8 mouse cellular contexts compared by ENCODE assay signal in genomic region chr4:150937293-150938062, GRCm38 (mm10). TPM values are rescaled to one million over a fixed set of nuclear protein-coding genes. Genes with fewer than 3 reads are reported as not detected.
DNase-seq lines count a peak whose midpoint lies in the region; ATAC-seq and TF ChIP-seq lines count a peak whose summit lies in the region.

No protein-coding gene starts in this region.

- TF ChIP-seq POLR2A in MEL (IDR thresholded peaks at IDR 0.05; ENCODE audit: control insufficient read depth in 1 of 2, insufficient read depth in 1 of 2, low read depth in 1 of 2, low read length in 2 of 2, poor library complexity in 1 of 2) = no peak; a peak in 1 of 4 replicates
- TF ChIP-seq POLR2A in brain, embryonic 14.5 days (IDR thresholded peaks at IDR 0.05; ENCODE audit: borderline replicate concordance, extremely low read depth, insufficient read depth, insufficient read length, poor library complexity, severe bottlenecking) = no peak

- peaks cover 0 to 20% of the 10 kb centered on the region in 2 experiments; a peak in 2 of 4 replicates for H3K4me1 ChIP-seq in MEL (ENCODE audit: control insufficient read depth in 1 of 2, insufficient read depth in 2 of 2, low read length in 2 of 2)
- no peaks in the 10 kb centered on the region for H3K4me1 ChIP-seq in hindbrain, embryonic 16.5 days (ENCODE audit: control insufficient read depth, insufficient read depth, low read depth, low read length)
- H3K4me1 ChIP-seq in liver, postnatal 0 days (ENCODE audit: insufficient read depth) = 0 out of 2 replicates have a peak, but pooled peaks cover 3% of the 10 kb centered on the region
- no peaks in the 10 kb centered on the region for H3K4me1 ChIP-seq in forebrain, embryonic 15.5 days

- H3K79me2 ChIP-seq in MEL (ENCODE audit: control insufficient read depth, insufficient read depth, low read length, poor library complexity) = no peaks in the 10 kb centered on the region

- no peak for ATAC-seq in hindbrain, embryonic 16.5 days
- ATAC-seq in liver, postnatal 0 days = no peak
- no peak for ATAC-seq in forebrain, embryonic 15.5 days (replicated peaks)

- peak overlapping the region; percentile 49 to 57; a peak in 3 of 4 replicates for H3K4me3 ChIP-seq in MEL (ENCODE audit: control insufficient read depth in 1 of 2, insufficient read depth in 1 of 2, low read depth in 2 of 2, low read length in 2 of 2)
- no peak overlapping the region for H3K4me3 ChIP-seq in hindbrain, embryonic 16.5 days (ENCODE audit: low read length)
- no peak overlapping the region for H3K4me3 ChIP-seq in liver, postnatal 0 days (ENCODE audit: low read depth, low read length)
- no peak overlapping the region for H3K4me3 ChIP-seq in forebrain, embryonic 15.5 days

- H3K4me2 ChIP-seq in hindbrain, embryonic 16.5 days (ENCODE audit: low read length) = peak overlapping the region; percentile 36
- H3K4me2 ChIP-seq in liver, postnatal 0 days (ENCODE audit: low read depth, low read length) = peak overlapping the region; percentile 9; the same call in 1 of the 2 replicates
- H3K4me2 ChIP-seq in forebrain, embryonic 15.5 days (replicated peaks) = no peak overlapping the region

- TF ChIP-seq RAD21 in MEL (IDR thresholded peaks at IDR 0.05; ENCODE audit: low read depth, low read length) = no peak

- WGBS in hindbrain, embryonic 16.5 days = 88% methylated on average over 16 of the region's 16 CpGs
- 75% methylated on average over 16 of the region's 16 CpGs for WGBS in liver, postnatal 0 days (ENCODE audit: insufficient replicate concordance)
- WGBS in forebrain, embryonic 15.5 days = 84% methylated on average over 16 of the region's 16 CpGs

- H3K9me3 ChIP-seq in MEL (replicated peaks; ENCODE audit: insufficient read depth, low read length) = no peaks in the 10 kb centered on the region
- no peaks in the 10 kb centered on the region for H3K9me3 ChIP-seq in hindbrain, embryonic 16.5 days (ENCODE audit: control insufficient read depth, low read length)
- H3K9me3 ChIP-seq in liver, postnatal 0 days (ENCODE audit: low read length) = no peaks in the 10 kb centered on the region
- H3K9me3 ChIP-seq in forebrain, embryonic 15.5 days = no peaks in the 10 kb centered on the region

- TF ChIP-seq EP300 in MEL (IDR thresholded peaks at IDR 0.05; ENCODE audit: low read depth in 1 of 2, low read length in 2 of 2) = no peak
- TF ChIP-seq EP300 in liver, postnatal 0 days (IDR thresholded peaks at IDR 0.05; ENCODE audit: low read depth) = no peak

- TF ChIP-seq CTCF in MEL (IDR thresholded peaks at IDR 0.05 in 2 of 3, conservative IDR thresholded peaks at IDR 0.05 in 1 of 3; ENCODE audit: control insufficient read depth in 1 of 3, insufficient read depth in 1 of 3, low read depth in 2 of 3, low read length in 3 of 3, poor library complexity in 1 of 3, severe bottlenecking in 1 of 3) = no peak
- no peak for TF ChIP-seq CTCF in brain, embryonic 14.5 days (IDR thresholded peaks at IDR 0.05; ENCODE audit: borderline replicate concordance, extremely low read depth, insufficient read depth, insufficient read length)
- TF ChIP-seq CTCF in liver, postnatal 0 days (IDR thresholded peaks at IDR 0.05; ENCODE audit: low read depth) = no peak

- H3K9ac ChIP-seq in MEL (ENCODE audit: control insufficient read depth, low read depth, low read length, poor library complexity, severe bottlenecking) = peak overlapping the region; percentile 59
- no peak overlapping the region; the same call in 1 of the 2 replicates for H3K9ac ChIP-seq in hindbrain, embryonic 16.5 days (ENCODE audit: low read depth, low read length)
- no peak overlapping the region for H3K9ac ChIP-seq in liver, postnatal 0 days (replicated peaks)
- H3K9ac ChIP-seq in forebrain, embryonic 15.5 days (replicated peaks) = no peak overlapping the region

- peak; percentile 43 for DNase-seq in kidney, postnatal 10 days
- DNase-seq in kidney, adult 9 months = no peak
- peak; percentile 65 for DNase-seq in MEL (ENCODE audit: low read depth, low spot score)
- DNase-seq in brain, embryonic 14.5 days (ENCODE audit: low read depth) = peak; percentile 38
- DNase-seq in liver, postnatal 0 days = no peak
- DNase-seq in yolk sac, embryonic 10.5 days (ENCODE audit: low spot score) = no peak

- peaks cover 5 to 7% of the 10 kb centered on the region in 2 experiments for H3K27me3 ChIP-seq in MEL (ENCODE audit: control insufficient read depth in 1 of 2, insufficient read depth in 2 of 2, low read length in 2 of 2)
- no peaks in the 10 kb centered on the region for H3K27me3 ChIP-seq in hindbrain, embryonic 16.5 days (replicated peaks; ENCODE audit: control insufficient read depth, insufficient read depth, low read length)
- no peaks in the 10 kb centered on the region for H3K27me3 ChIP-seq in liver, postnatal 0 days (ENCODE audit: insufficient read depth, low read length)
- no peaks in the 10 kb centered on the region for H3K27me3 ChIP-seq in forebrain, embryonic 15.5 days

- no peaks in the 10 kb centered on the region; a peak in 1 of 4 replicates for H3K36me3 ChIP-seq in MEL (ENCODE audit: control insufficient read depth in 1 of 2, insufficient read depth in 2 of 2, low read length in 2 of 2)
- no peaks in the 10 kb centered on the region for H3K36me3 ChIP-seq in hindbrain, embryonic 16.5 days (ENCODE audit: control insufficient read depth, insufficient read depth, low read length)
- no peaks in the 10 kb centered on the region for H3K36me3 ChIP-seq in liver, postnatal 0 days (replicated peaks; ENCODE audit: insufficient read depth, low read length)
- H3K36me3 ChIP-seq in forebrain, embryonic 15.5 days = no peaks in the 10 kb centered on the region

- H3K27ac ChIP-seq in MEL (ENCODE audit: control insufficient read depth, low read depth, low read length) = no peak overlapping the region
- no peak overlapping the region for H3K27ac ChIP-seq in hindbrain, embryonic 16.5 days (ENCODE audit: low read depth, low read length)
- H3K27ac ChIP-seq in liver, postnatal 0 days (ENCODE audit: low read depth) = no peak overlapping the region
- H3K27ac ChIP-seq in forebrain, embryonic 15.5 days (replicated peaks) = no peak overlapping the region

TF ChIP-seq in MEL, 35 proteins besides CTCF, POLR2A, EP300 and RAD21:
- TF ChIP-seq MAFK (IDR thresholded peaks at IDR 0.05; ENCODE audit: borderline replicate concordance, low read depth, low read length) (no peak), NRF1 (IDR thresholded peaks at IDR 0.05; ENCODE audit: insufficient read depth, low read depth, low read length, poor library complexity, severe bottlenecking) (peak; percentile 89)

RNA-seq across cellular contexts. Expression of gene Tnfrsf9, which starts 23.1 kb away (rescaled TPM):
- not detected in 2 replicates for total RNA-seq in MEL (2012; rRNA removed)
- under 1 TPM in 1 of 2 experiments, not detected in 1; 0.14 TPM for polyA plus RNA-seq in MEL (2012; ENCODE audit: insufficient read depth in 1 of 2, insufficient read length in 2 of 2, low read depth in 1 of 2, low replicate concordance in 2 of 2, missing spikeins in 1 of 2)
- polyA plus RNA-seq in brain, embryonic 14.5 days (2012; rRNA removed) = 0.25 and 0.35 TPM in 2 replicates
- 0.36 and 0.40 TPM in 2 replicates for polyA plus RNA-seq in hindbrain, embryonic 16.5 days (2015; fragmentation: Nextera tagmentation; extraction: Ambion mirVana)
- polyA plus RNA-seq in liver, postnatal 0 days (2015; fragmentation: Nextera tagmentation; extraction: Ambion mirVana) = 0.33 and 0.36 TPM in 2 replicates
- polyA plus RNA-seq in forebrain, embryonic 15.5 days (2015; fragmentation: Nextera tagmentation; extraction: Ambion mirVana) = 0.19 and 0.29 TPM in 2 replicates

RNA-seq across cellular contexts. Expression of gene Park7, which starts 23.2 kb away (rescaled TPM):
- 438 and 445 TPM in 2 replicates for total RNA-seq in MEL (2012; rRNA removed)
- 100 to 1,000 TPM in 1 of 2 experiments, not detected in 1; 480 TPM for polyA plus RNA-seq in MEL (2012; ENCODE audit: insufficient read depth in 1 of 2, insufficient read length in 2 of 2, low read depth in 1 of 2, low replicate concordance in 2 of 2, missing spikeins in 1 of 2)
- 268 and 286 TPM in 2 replicates for polyA plus RNA-seq in brain, embryonic 14.5 days (2012; rRNA removed)
- polyA plus RNA-seq in hindbrain, embryonic 16.5 days (2015; fragmentation: Nextera tagmentation; extraction: Ambion mirVana) = 390 and 413 TPM in 2 replicates
- 227 and 228 TPM in 2 replicates for polyA plus RNA-seq in liver, postnatal 0 days (2015; fragmentation: Nextera tagmentation; extraction: Ambion mirVana)
- polyA plus RNA-seq in forebrain, embryonic 15.5 days (2015; fragmentation: Nextera tagmentation; extraction: Ambion mirVana) = 381 and 388 TPM in 2 replicates

RNA-seq across cellular contexts. Expression of gene Uts2, which starts 59.4 kb away (rescaled TPM):
- total RNA-seq in MEL (2012; rRNA removed) = not detected in 2 replicates
- not detected for polyA plus RNA-seq in MEL (2012; ENCODE audit: insufficient read depth in 1 of 2, insufficient read length in 2 of 2, low read depth in 1 of 2, low replicate concordance in 2 of 2, missing spikeins in 1 of 2)
- not detected in 2 replicates for polyA plus RNA-seq in brain, embryonic 14.5 days (2012; rRNA removed)
- polyA plus RNA-seq in hindbrain, embryonic 16.5 days (2015; fragmentation: Nextera tagmentation; extraction: Ambion mirVana) = 0.65 and 0.85 TPM in 2 replicates
- polyA plus RNA-seq in liver, postnatal 0 days (2015; fragmentation: Nextera tagmentation; extraction: Ambion mirVana) = not detected in 2 replicates
- polyA plus RNA-seq in forebrain, embryonic 15.5 days (2015; fragmentation: Nextera tagmentation; extraction: Ambion mirVana) = not detected in 2 replicates

Comparison
In these comparisons a context has a peak if more than half of its experiments do, and no peak if none do; other contexts are left out.
1. DNase-seq: peak in kidney, postnatal 10 days (single experiment), MEL (single experiment) and brain, embryonic 14.5 days (single experiment); none in kidney, adult 9 months (single experiment), liver, postnatal 0 days (single experiment) and yolk sac, embryonic 10.5 days (single experiment).
2. H3K4me3 ChIP-seq: peak in MEL (2 of 2); none in hindbrain, embryonic 16.5 days (single experiment), liver, postnatal 0 days (single experiment) and forebrain, embryonic 15.5 days (single experiment).